Mouse (Mus musculus) megakaryocyte, embryonic 14.5 days (primary cell): ENCODE measurements around the gene Gm5134. TPM values are rescaled to one million over a fixed set of nuclear protein-coding genes. Genes with fewer than 3 reads are reported as not detected.
"Not testable (repeated sequence)": the region's sequence is repeated elsewhere in the genome, so short reads cannot be mapped to it uniquely, and the experiment has no call there.

ENCODE experiments used
- H3K27me3 ChIP-seq: replicated peaks from 2 replicates; pipeline ENCODE3; 2012; ENCODE audit warnings: inconsistent platforms
- H3K36me3 ChIP-seq: replicated peaks from 2 replicates; pipeline ENCODE3; 2012; ENCODE audit warnings: low read length, inconsistent platforms, mixed read lengths
- H3K4me1 ChIP-seq: 2 replicates; pipeline ENCODE4 v1.6.1; 2012; ENCODE audit warnings: inconsistent platforms
- H3K4me3 ChIP-seq: replicated peaks from 2 replicates; pipeline ENCODE3; 2012; ENCODE audit warnings: moderate library complexity, mild to moderate bottlenecking, inconsistent platforms
- H3K9me3 ChIP-seq: 2 replicates; pipeline ENCODE4 v1.6.1; 2012; ENCODE audit warnings: inconsistent platforms
- FLI1 ChIP-seq: IDR thresholded peaks from 2 replicates; pipeline ENCODE4 v1.6.1; 2012; ENCODE audit warnings: low read length, inconsistent platforms, mixed read lengths
- GATA1 ChIP-seq: IDR thresholded peaks from 3 replicates; pipeline ENCODE4 v1.6.1; 2012; ENCODE audit warnings: mixed read lengths, low read length, inconsistent platforms, borderline replicate concordance
- polyA plus RNA-seq: library from polyadenylated mRNA; stranded (reverse); fragments of >175 nt; gene quantifications from 2 replicates; pipeline ENCODE4 v1.2.3, GENCODE M21; 2012; ENCODE audit warnings: low replicate concordance; ENCODE audit not compliant: insufficient read depth

The Gm5134 gene
- polyA plus RNA-seq, 1 experiment = not detected

DNA sequence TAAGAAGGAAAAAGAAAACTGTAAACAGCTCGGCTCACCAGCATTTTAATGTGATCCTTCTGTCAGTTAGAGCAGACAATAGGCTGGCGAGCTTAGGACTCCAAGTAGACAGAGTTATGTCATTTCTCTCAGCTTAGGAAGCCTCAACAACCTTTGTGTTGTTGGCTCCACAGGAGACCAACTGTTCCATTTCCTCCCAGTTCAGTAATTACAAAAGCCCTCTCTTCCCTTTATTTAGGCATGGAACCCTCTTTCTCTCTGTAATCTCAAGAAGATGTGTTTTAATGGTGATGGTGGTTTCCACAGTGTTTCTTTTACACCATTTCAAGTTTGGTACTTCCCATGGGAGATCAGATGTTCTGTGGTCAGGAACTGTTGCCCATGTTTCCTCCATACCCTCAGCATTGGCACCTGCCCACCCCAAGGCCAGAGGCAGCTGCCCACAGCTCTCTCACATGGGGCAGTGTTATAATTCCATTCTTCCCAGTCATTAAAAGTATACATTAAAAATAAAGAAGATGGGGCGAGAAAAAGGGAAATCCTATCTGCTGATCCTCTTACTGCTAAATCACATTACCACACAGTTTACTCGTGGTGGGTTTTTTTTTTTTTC lies 36.2 kb downstream of the Gm5134 start:
- no peak overlapping the region for H3K4me3 ChIP-seq
- TF ChIP-seq GATA1 (no peak), FLI1 (no peak)
- H3K4me1 ChIP-seq = no peaks in the 10 kb centered on the region
- H3K27me3 ChIP-seq = peaks cover 18% of the 10 kb centered on the region
- no peaks in the 10 kb centered on the region for H3K36me3 ChIP-seq
- H3K9me3 ChIP-seq = no peaks in the 10 kb centered on the region

- no peaks in the 10 kb centered on the region for H3K9me3 ChIP-seq
- H3K4me3 ChIP-seq = no peak overlapping the region
- TF ChIP-seq FLI1 (no peak), GATA1 (no peak)
- H3K27me3 ChIP-seq = peaks cover 14% of the 10 kb centered on the region
- no peaks in the 10 kb centered on the region for H3K36me3 ChIP-seq
- no peaks in the 10 kb centered on the region for H3K4me1 ChIP-seq
Observed at GRCm38 (mm10) chr10:75993616-75994240, 39.4 kb downstream of the Gm5134 start.

GRCm38 (mm10) chr10:75994531-75995210 lies 40.4 kb downstream of the Gm5134 start:
- not testable (repeated sequence) for H3K4me1 ChIP-seq, H3K9me3 ChIP-seq, H3K4me3 ChIP-seq, H3K36me3 ChIP-seq
- peaks cover 14% of the 10 kb centered on the region for H3K27me3 ChIP-seq

GRCm38 (mm10) chr10:75995463-75995862 lies 41.1 kb downstream of the Gm5134 start:
- no peaks in the 10 kb centered on the region for H3K9me3 ChIP-seq
- no peaks in the 10 kb centered on the region for H3K4me1 ChIP-seq
- TF ChIP-seq GATA1 = no peak
- no peak for TF ChIP-seq FLI1
- peaks cover 16% of the 10 kb centered on the region for H3K27me3 ChIP-seq
- H3K36me3 ChIP-seq = no peaks in the 10 kb centered on the region
- H3K4me3 ChIP-seq = no peak overlapping the region

DNA sequence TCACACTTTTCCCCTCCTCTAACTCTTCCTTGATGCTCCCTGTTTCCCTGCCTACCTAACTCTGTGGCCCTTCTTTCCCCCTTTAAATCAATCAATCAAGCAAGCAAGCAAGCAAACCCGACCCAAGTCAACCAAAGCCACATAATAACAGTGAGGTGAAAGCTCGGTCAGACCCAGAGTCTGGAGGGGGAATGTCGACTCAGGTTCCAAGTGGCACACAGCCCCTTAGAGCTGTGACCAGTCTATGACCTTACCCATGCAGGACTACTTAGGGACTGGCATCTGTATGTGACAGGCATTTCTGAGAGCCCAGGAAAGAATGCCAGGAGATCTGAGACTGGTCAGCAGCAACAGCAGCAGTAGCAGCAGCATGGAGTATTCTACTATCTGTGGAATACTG lies 42.0 kb downstream of the Gm5134 start:
- TF ChIP-seq GATA1 = no peak
- no peak for TF ChIP-seq FLI1
- Histone ChIP-seq H3K4me1 (no peaks in the 10 kb centered on the region), H3K27me3 (peaks cover 20% of the 10 kb centered on the region), H3K36me3 (no peaks in the 10 kb centered on the region), H3K9me3 (no peaks in the 10 kb centered on the region), H3K4me3 (no peak overlapping the region)

DNA sequence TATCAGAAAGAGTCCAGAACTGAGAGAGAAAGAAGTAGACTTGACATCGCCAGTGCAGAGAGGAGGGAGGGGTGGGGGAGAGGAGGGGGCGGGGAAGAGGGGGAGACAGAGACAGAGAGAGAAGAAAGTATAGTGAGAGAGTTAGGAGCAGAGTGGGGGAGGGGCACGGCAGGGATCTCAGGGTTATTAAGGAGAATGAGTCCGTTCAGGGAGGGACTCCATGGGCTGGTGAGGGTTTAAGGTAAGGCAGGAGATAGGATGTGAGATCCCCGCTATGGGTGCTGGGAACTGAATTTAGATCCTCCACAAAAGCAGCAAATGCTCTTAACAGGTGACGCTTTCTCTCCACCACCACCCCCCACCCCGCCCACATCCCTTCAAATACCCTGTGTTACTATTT lies 46.8 kb downstream of the Gm5134 start:
- H3K27me3 ChIP-seq = peaks cover 24% of the 10 kb centered on the region
- no peaks in the 10 kb centered on the region for H3K36me3 ChIP-seq
- H3K4me1 ChIP-seq = peaks cover 2% of the 10 kb centered on the region
- H3K9me3 ChIP-seq = no peaks in the 10 kb centered on the region
- H3K4me3 ChIP-seq = no peak overlapping the region
- TF ChIP-seq GATA1 = no peak
- TF ChIP-seq FLI1 = no peak

GRCm38 (mm10) chr10:76002101-76002521 lies 47.8 kb downstream of the Gm5134 start:
- no peaks in the 10 kb centered on the region for H3K36me3 ChIP-seq
- H3K9me3 ChIP-seq = peaks cover 6% of the 10 kb centered on the region; the same call in 1 of the 2 replicates
- no peak overlapping the region for H3K4me3 ChIP-seq
- H3K27me3 ChIP-seq = peaks cover 24% of the 10 kb centered on the region
- peaks cover 11% of the 10 kb centered on the region for H3K4me1 ChIP-seq
- TF ChIP-seq FLI1 (no peak), GATA1 (no peak)

DNA sequence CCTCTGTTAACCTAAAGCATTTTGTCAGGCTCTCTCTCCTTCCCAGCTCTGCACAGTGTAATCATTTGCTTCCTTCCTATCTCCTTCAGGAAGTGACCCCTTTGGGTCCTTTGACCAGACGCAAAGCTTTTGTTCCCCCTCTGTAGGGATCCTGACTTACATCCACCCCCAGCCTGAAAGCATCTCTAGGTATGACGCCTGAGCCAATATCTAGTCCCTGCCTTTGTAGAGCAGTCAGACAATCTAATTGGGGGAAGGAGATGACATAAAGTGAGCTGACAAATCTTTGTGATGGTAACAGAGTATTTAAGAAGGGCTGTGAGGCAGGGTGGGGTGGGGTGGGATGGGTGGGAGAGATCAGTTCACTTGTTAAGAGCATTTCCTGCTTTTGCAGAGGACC lies 48.3 kb downstream of the Gm5134 start:
- peaks cover 24% of the 10 kb centered on the region for H3K27me3 ChIP-seq
- H3K9me3 ChIP-seq = peaks cover 10% of the 10 kb centered on the region; the same call in 1 of the 2 replicates
- TF ChIP-seq GATA1 = no peak
- TF ChIP-seq FLI1 = no peak

DNA sequence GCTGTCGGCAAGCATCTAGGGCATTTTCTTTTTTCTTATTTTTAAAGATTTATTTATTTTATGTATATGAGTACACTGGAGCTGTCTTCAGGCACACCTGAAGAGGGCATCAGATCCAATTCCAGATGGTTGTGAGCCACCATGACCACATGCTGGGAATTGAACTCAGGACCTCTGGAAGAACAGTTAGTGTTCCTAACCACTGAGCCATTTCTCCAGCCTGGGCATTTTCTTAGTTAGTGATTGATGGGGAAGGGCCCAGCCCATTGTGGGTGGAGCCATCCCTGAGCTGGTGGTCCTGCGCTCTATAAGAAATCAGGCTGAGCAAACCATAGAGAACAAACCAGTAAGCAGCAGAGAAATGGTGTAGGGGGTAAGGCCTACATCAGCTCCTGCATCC lies 48.9 kb downstream of the Gm5134 start:
- H3K9me3 ChIP-seq = peaks cover 12% of the 10 kb centered on the region; the same call in 1 of the 2 replicates
- H3K4me3 ChIP-seq = no peak overlapping the region
- H3K36me3 ChIP-seq = no peaks in the 10 kb centered on the region
- peaks cover 11% of the 10 kb centered on the region for H3K4me1 ChIP-seq
- TF ChIP-seq FLI1 (no peak), GATA1 (no peak)
- H3K27me3 ChIP-seq = peaks cover 24% of the 10 kb centered on the region

More for the DNA sequence above, 48.3 kb downstream of the Gm5134 start:
- H3K4me1 ChIP-seq = peaks cover 11% of the 10 kb centered on the region
- H3K4me3 ChIP-seq = no peak overlapping the region
- no peaks in the 10 kb centered on the region for H3K36me3 ChIP-seq

GRCm38 (mm10) chr10:76006385-76006784 lies 52.1 kb downstream of the Gm5134 start:
- TF ChIP-seq GATA1 (no peak), FLI1 (no peak)
- peaks cover 18% of the 10 kb centered on the region; the same call in 1 of the 2 replicates for H3K9me3 ChIP-seq
- no peaks in the 10 kb centered on the region for H3K36me3 ChIP-seq
- peaks cover 11% of the 10 kb centered on the region for H3K4me1 ChIP-seq
- H3K4me3 ChIP-seq = no peak overlapping the region
- peaks cover 20% of the 10 kb centered on the region for H3K27me3 ChIP-seq
